Mouse (Mus musculus) cerebellum, adult 2 months (tissue): ENCODE results near the gene Ctf2.

Source experiments
- CTCF ChIP-seq: fragments of 200-500 bp; IDR thresholded peaks from 2 replicates; pipeline ENCODE4 v1.5.1; 2011; ENCODE audit warnings: low read depth, mild to moderate bottlenecking, control low read depth, low read length, moderate library complexity, borderline replicate concordance; ENCODE audit not compliant: insufficient read depth
- POLR2A ChIP-seq: fragments of 200-500 bp; IDR thresholded peaks from 2 replicates; pipeline ENCODE4 v1.6.1; 2011; ENCODE audit warnings: low read length, control low read depth, borderline replicate concordance; ENCODE audit not compliant: insufficient read depth

DNA sequence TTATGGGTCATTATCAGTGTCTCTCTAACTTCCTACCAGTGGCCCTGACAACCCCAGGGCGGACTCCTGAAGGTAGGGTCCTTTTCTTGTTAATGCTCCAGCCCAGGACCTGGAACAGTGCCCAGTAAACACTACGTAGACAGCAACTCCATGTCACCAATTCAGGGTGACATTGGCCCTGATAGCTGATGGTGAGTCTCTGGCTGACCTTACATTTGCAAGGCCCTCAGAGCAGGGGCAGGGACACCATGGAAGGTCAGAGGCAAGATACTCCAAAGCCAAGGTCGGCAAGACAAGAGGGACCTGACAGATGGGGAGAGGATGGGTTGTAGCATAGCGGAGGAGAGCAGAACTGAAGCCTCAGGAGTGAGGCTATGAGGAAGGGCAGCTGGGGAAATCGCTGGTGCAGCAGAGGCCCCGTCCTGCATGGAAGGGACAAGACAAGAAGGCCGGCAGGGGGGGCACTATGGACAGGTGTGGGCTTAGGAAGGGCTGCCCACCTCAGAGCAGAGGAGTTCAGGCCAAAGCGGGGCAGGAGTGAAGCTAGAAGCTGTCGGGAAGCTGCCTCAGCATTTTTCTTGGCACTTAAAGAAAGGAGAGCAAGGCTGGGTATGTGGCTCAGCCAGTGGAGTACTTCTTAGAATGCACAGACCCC lies 42.2 kb downstream of the Ctf2 start:
- no peak for TF ChIP-seq POLR2A
- TF ChIP-seq CTCF = no peak
